ENCODE assay signal across 33 mouse cellular contexts in the genomic region with DNA sequence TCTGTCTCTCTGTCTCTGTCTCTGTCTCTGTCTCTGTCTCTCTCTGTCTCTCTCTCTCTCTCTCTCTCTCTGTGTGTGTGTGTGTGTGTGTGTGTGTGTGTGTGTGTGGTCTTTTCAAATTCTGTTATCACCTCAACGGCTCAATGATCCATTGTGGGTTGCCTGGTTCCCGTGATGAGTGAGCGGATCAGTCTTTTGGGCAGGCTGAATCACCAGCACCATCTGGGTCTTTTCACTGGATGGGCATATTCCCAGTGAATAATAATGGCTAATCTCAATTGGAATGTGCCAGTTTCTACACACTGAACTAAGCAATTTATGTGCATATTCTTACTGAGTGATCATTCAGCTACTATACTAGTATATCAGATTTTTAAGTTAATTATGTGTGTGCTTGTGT.
A peak's percentile ranks its signal among the peaks of the same experiment; 100 is the strongest.
DNase-seq lines count a peak whose midpoint lies in the region; ATAC-seq lines count a peak whose summit lies in the region.
"Had no signal": no experiment of that assay in that cellular context is flagged by ENCODE, and none has a peak within 500 bp of the region (broad histone marks: within the 10 kb centered on the region; RNA-seq: fewer than 3 reads in every experiment).

No protein-coding gene starts in this region.

- H3K9ac ChIP-seq in forebrain, embryonic 15.5 days (replicated peaks) = no peak overlapping the region
- no peak overlapping the region for H3K9ac ChIP-seq in midbrain, embryonic 11.5 days (ENCODE audit: low read length)
- no peak overlapping the region for H3K9ac ChIP-seq in midbrain, embryonic 15.5 days
- H3K9ac ChIP-seq: embryonic facial prominence, embryonic 15.5 days; heart, embryonic 12.5 days; hindbrain, embryonic 13.5 days; liver, embryonic 15.5 days; lung, embryonic 14.5 days; neural tube, embryonic 12.5 days had no signal

- H3K4me1 ChIP-seq in forebrain, embryonic 15.5 days = no peaks in the 10 kb centered on the region
- no peaks in the 10 kb centered on the region for H3K4me1 ChIP-seq in forebrain, embryonic 10.5 days
- H3K4me1 ChIP-seq in midbrain, embryonic 11.5 days (ENCODE audit: control insufficient read depth, insufficient read depth, low read length) = no peaks in the 10 kb centered on the region
- no peaks in the 10 kb centered on the region for H3K4me1 ChIP-seq in midbrain, embryonic 15.5 days
- H3K4me1 ChIP-seq: embryonic facial prominence, embryonic 15.5 days; heart, embryonic 12.5 days; hindbrain, embryonic 13.5 days; liver, embryonic 15.5 days; neural tube, embryonic 12.5 days had no signal

- peak; percentile 46; the same call in 1 of the 2 replicates for ATAC-seq in forebrain, embryonic 15.5 days (replicated peaks)
- ATAC-seq in midbrain, embryonic 11.5 days (ENCODE audit: low FRiP score) = peak; percentile 83
- no peak for ATAC-seq in midbrain, embryonic 15.5 days (replicated peaks)
- ATAC-seq: intestine, embryonic 16.5 days; Patski had no signal

- H3K4me2 ChIP-seq in forebrain, embryonic 15.5 days (replicated peaks) = no peak overlapping the region
- no peak overlapping the region for H3K4me2 ChIP-seq in midbrain, embryonic 11.5 days
- no peak overlapping the region for H3K4me2 ChIP-seq in midbrain, embryonic 15.5 days
- H3K4me2 ChIP-seq: embryonic facial prominence, embryonic 15.5 days; heart, embryonic 12.5 days; hindbrain, embryonic 13.5 days; liver, embryonic 15.5 days; lung, embryonic 14.5 days; neural tube, embryonic 12.5 days had no signal

- H3K9me3 ChIP-seq in forebrain, embryonic 15.5 days = no peaks in the 10 kb centered on the region
- no peaks in the 10 kb centered on the region for H3K9me3 ChIP-seq in forebrain, embryonic 10.5 days
- H3K9me3 ChIP-seq in midbrain, embryonic 11.5 days (ENCODE audit: control insufficient read depth, low read length) = no peaks in the 10 kb centered on the region
- H3K9me3 ChIP-seq in midbrain, embryonic 15.5 days = no peaks in the 10 kb centered on the region
- H3K9me3 ChIP-seq: embryonic facial prominence, embryonic 10.5 days; embryonic facial prominence, embryonic 15.5 days; heart, embryonic 12.5 days; hindbrain, embryonic 13.5 days; liver, embryonic 15.5 days; neural tube, embryonic 12.5 days had no signal

- H3K36me3 ChIP-seq in forebrain, embryonic 15.5 days = no peaks in the 10 kb centered on the region
- no peaks in the 10 kb centered on the region for H3K36me3 ChIP-seq in forebrain, embryonic 10.5 days (replicated peaks)
- no peaks in the 10 kb centered on the region for H3K36me3 ChIP-seq in midbrain, embryonic 11.5 days (ENCODE audit: control insufficient read depth, insufficient read depth, low read length)
- no peaks in the 10 kb centered on the region for H3K36me3 ChIP-seq in midbrain, embryonic 15.5 days (replicated peaks)
- H3K36me3 ChIP-seq: embryonic facial prominence, embryonic 10.5 days; embryonic facial prominence, embryonic 15.5 days; G1E; heart, embryonic 12.5 days; hindbrain, embryonic 13.5 days; liver, embryonic 15.5 days; neural tube, embryonic 12.5 days had no signal

- H3K4me3 ChIP-seq in forebrain, embryonic 15.5 days = no peak overlapping the region
- no peak overlapping the region for H3K4me3 ChIP-seq in forebrain, embryonic 10.5 days
- H3K4me3 ChIP-seq in midbrain, embryonic 11.5 days (ENCODE audit: low read depth, low read length) = no peak overlapping the region
- H3K4me3 ChIP-seq in midbrain, embryonic 15.5 days = no peak overlapping the region
- H3K4me3 ChIP-seq: embryonic facial prominence, embryonic 10.5 days; embryonic facial prominence, embryonic 15.5 days; heart, adult 2 months; heart, embryonic 12.5 days; hindbrain, embryonic 13.5 days; liver, embryonic 15.5 days; myocyte; neural tube, embryonic 12.5 days had no signal

- no peak for DNase-seq in forebrain, embryonic 10.5 days (ENCODE audit: extremely low spot score, low spot score)
- DNase-seq in midbrain, embryonic 11.5 days (ENCODE audit: low spot score, missing footprints) = no peak
- DNase-seq in brain, adult 2 months (ENCODE audit: low read depth, low spot score) = peak; percentile 28
- DNase-seq in layer of hippocampus, adult 9-11 months = peak; percentile 62
- no peak for DNase-seq in embryo, embryonic 10 days (ENCODE audit: low spot score)
- DNase-seq: adrenal gland, postnatal 25 days; cerebellum, adult 2 months; cerebellum, postnatal 14 days; heart, adult 2 months; heart, postnatal 4 days; kidney, adult 8-10 months; kidney, postnatal 4 days; liver; lung, embryonic 14.5 days; lung, postnatal 14 days; right cerebral cortex, adult 18-20 months; spleen, adult 18-20 months; thymus, adult 18-20 months; thymus, postnatal 25 days had no signal

- H3K27me3 ChIP-seq in forebrain, embryonic 15.5 days = no peaks in the 10 kb centered on the region
- no peaks in the 10 kb centered on the region for H3K27me3 ChIP-seq in forebrain, embryonic 10.5 days (ENCODE audit: poor library complexity, severe bottlenecking)
- no peaks in the 10 kb centered on the region for H3K27me3 ChIP-seq in midbrain, embryonic 11.5 days (ENCODE audit: control insufficient read depth, insufficient read depth, low read length)
- no peaks in the 10 kb centered on the region for H3K27me3 ChIP-seq in midbrain, embryonic 15.5 days (replicated peaks)
- H3K27me3 ChIP-seq: embryonic facial prominence, embryonic 15.5 days; hindbrain, embryonic 13.5 days; liver, embryonic 15.5 days; neural tube, embryonic 12.5 days had no signal

- no peak overlapping the region for H3K27ac ChIP-seq in forebrain, embryonic 15.5 days (replicated peaks)
- no peak overlapping the region for H3K27ac ChIP-seq in forebrain, embryonic 10.5 days
- no peak overlapping the region for H3K27ac ChIP-seq in midbrain, embryonic 11.5 days (ENCODE audit: low read depth, low read length)
- no peak overlapping the region for H3K27ac ChIP-seq in midbrain, embryonic 15.5 days
- H3K27ac ChIP-seq: embryonic facial prominence, embryonic 10.5 days; embryonic facial prominence, embryonic 15.5 days; heart, adult 2 months; hindbrain, embryonic 13.5 days; kidney, postnatal 0 days; liver, embryonic 15.5 days; neural tube, embryonic 12.5 days; stomach, postnatal 0 days had no signal

- WGBS in forebrain, embryonic 15.5 days = 25% methylated on average over 3 of the region's 3 CpGs
- 80% methylated on average over 3 of the region's 3 CpGs for WGBS in forebrain, embryonic 10.5 days
- 35% methylated on average over 3 of the region's 3 CpGs for WGBS in midbrain, embryonic 11.5 days
- 9% methylated on average over 3 of the region's 3 CpGs for WGBS in midbrain, embryonic 15.5 days

Comparison
In these comparisons a context has a peak if more than half of its experiments do, and no peak if none do; other contexts are left out.
1. DNase-seq: peak in brain, adult 2 months (single experiment) and layer of hippocampus, adult 9-11 months (single experiment); none in forebrain, embryonic 10.5 days (single experiment), midbrain, embryonic 11.5 days (single experiment) and embryo, embryonic 10 days (single experiment).